Mouse (Mus musculus): ENCODE results near the gene Tle4. TPM values are rescaled to one million over a fixed set of nuclear protein-coding genes. Genes with fewer than 3 reads are reported as not detected.
A peak's percentile ranks its signal among the peaks of the same experiment; 100 is the strongest.

The Tle4 gene
- polyA plus RNA-seq, 1 experiment from 2014 or later = 38.8 TPM

DNA sequence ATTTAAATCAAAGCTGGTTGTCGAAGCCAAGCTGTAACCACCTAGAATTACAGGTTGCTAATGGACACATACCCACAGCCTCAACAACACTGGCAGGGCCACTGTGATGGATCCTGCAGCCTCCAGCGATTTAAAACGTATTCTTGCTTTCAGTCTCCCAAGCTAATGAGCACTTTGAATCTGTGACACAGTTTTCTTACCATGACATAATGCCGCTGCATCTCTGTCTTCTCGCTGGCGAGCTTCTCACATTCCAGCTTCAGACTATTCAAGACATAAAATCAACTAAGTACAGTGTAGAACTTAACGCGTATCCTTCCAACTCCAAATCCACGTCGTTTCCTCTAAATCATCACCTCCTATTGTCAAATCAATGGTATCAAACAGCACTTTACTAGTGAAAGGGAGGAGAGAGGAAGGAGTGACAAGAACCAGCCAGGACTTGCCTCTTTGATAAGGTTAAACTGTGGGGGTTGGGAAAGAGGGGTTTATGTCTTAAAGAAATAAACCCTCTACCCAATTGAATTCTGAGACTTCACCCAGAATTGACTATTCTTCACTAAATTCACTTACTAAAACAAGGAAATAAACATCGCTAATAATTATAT is 2.4 kb downstream of the Tle4 start:
- Histone ChIP-seq H3K4me1 (ENCODE audit: control insufficient read depth, insufficient read depth, low read length) (peaks cover 18% of the 10 kb centered on the region), H3K27ac (ENCODE audit: low read depth, low read length) (no peak overlapping the region), H3K9ac (ENCODE audit: low read length) (peak overlapping the region; percentile 40; the same call in 1 of the 2 replicates), H3K4me2 (peak overlapping the region; percentile 65), H3K4me3 (ENCODE audit: low read depth, low read length) (peak overlapping the region; percentile 92), H3K27me3 (ENCODE audit: control insufficient read depth, insufficient read depth, low read length) (peaks cover 2% of the 10 kb centered on the region; the same call in 1 of the 2 replicates), H3K9me3 (ENCODE audit: control insufficient read depth, low read length) (no peaks in the 10 kb centered on the region), H3K36me3 (ENCODE audit: control insufficient read depth, insufficient read depth, low read length) (no peaks in the 10 kb centered on the region)
- no peak for ATAC-seq (ENCODE audit: low FRiP score)
- peak; percentile 90 for DNase-seq (ENCODE audit: low spot score, missing footprints)
- 18% methylated on average over 11 of the region's 11 CpGs for WGBS

DNA sequence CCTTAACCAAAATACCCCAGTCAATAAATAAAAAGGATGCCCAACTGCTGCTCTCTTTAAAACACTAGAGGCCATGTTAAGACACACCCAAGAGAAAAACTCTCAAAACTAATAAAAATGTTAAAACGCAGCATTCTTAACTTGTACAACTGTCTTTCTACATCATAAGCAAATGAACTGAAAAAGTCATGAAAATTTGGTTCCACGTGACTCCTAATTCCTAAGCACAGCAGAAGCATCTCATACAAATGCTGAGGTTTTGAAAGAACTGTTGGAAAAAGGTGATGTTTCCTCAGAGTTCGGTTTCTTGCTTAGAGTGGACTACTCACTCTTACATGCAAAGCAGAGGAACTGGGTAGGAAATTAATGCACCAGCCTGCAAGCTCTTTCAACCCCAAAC is 3.3 kb downstream of the Tle4 start:
- Histone ChIP-seq H3K27ac (ENCODE audit: low read depth, low read length) (no peak overlapping the region), H3K36me3 (ENCODE audit: control insufficient read depth, insufficient read depth, low read length) (no peaks in the 10 kb centered on the region), H3K27me3 (ENCODE audit: control insufficient read depth, insufficient read depth, low read length) (no peaks in the 10 kb centered on the region; the same call in 1 of the 2 replicates), H3K4me2 (peak overlapping the region; percentile 65), H3K9me3 (ENCODE audit: control insufficient read depth, low read length) (no peaks in the 10 kb centered on the region), H3K4me1 (ENCODE audit: control insufficient read depth, insufficient read depth, low read length) (peaks cover 14% of the 10 kb centered on the region), H3K4me3 (ENCODE audit: low read depth, low read length) (peak overlapping the region; percentile 92), H3K9ac (ENCODE audit: low read length) (peak overlapping the region; percentile 20; the same call in 1 of the 2 replicates)
- 68% methylated on average over 3 of the region's 3 CpGs for WGBS
- ATAC-seq (ENCODE audit: low FRiP score) (no peak), DNase-seq (ENCODE audit: low spot score, missing footprints) (no peak)

- Histone ChIP-seq H3K27me3 (ENCODE audit: control insufficient read depth, insufficient read depth, low read length) (no peaks in the 10 kb centered on the region; the same call in 1 of the 2 replicates), H3K9me3 (ENCODE audit: control insufficient read depth, low read length) (no peaks in the 10 kb centered on the region), H3K4me2 (no peak overlapping the region), H3K4me1 (ENCODE audit: control insufficient read depth, insufficient read depth, low read length) (peaks cover 18% of the 10 kb centered on the region), H3K27ac (ENCODE audit: low read depth, low read length) (no peak overlapping the region), H3K36me3 (ENCODE audit: control insufficient read depth, insufficient read depth, low read length) (no peaks in the 10 kb centered on the region), H3K9ac (ENCODE audit: low read length) (no peak overlapping the region), H3K4me3 (ENCODE audit: low read depth, low read length) (no peak overlapping the region)
- 75% methylated on average over 10 of the region's 10 CpGs for WGBS
- DNase-seq (ENCODE audit: low spot score, missing footprints) = peak; percentile 83
- ATAC-seq (ENCODE audit: low FRiP score) = no peak
Observed at GRCm38 (mm10) chr19:14591809-14592535, 5.9 kb downstream of the Tle4 start.

DNA sequence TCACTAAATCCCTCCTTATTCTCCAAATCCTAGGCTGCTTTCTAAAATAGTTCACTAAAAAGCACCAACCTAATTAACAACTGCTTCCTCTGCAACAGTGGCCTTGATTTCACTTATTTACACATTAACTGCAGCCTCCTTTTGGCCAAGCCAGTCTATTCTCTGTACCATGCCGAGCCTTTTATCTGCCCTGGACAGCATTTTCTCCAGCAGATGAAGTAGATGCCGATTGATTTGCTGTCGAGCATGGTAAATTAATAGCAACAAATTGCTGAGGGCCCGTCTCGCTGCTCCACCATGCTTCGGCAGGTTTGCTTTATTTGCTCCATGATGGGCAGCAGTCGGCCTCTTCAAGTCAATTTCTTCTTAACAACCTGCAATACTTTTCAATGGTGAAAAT is 7.7 kb downstream of the Tle4 start:
- no peaks in the 10 kb centered on the region for H3K36me3 ChIP-seq (ENCODE audit: control insufficient read depth, insufficient read depth, low read length)
- no peak overlapping the region for H3K9ac ChIP-seq (ENCODE audit: low read length)
- H3K27me3 ChIP-seq (ENCODE audit: control insufficient read depth, insufficient read depth, low read length) = no peaks in the 10 kb centered on the region; the same call in 1 of the 2 replicates
- H3K9me3 ChIP-seq (ENCODE audit: control insufficient read depth, low read length) = no peaks in the 10 kb centered on the region
- peaks cover 14% of the 10 kb centered on the region for H3K4me1 ChIP-seq (ENCODE audit: control insufficient read depth, insufficient read depth, low read length)
- H3K4me2 ChIP-seq = no peak overlapping the region
- H3K27ac ChIP-seq (ENCODE audit: low read depth, low read length) = no peak overlapping the region
- no peak overlapping the region for H3K4me3 ChIP-seq (ENCODE audit: low read depth, low read length)
- peak; percentile 48; the same call in 1 of the 2 replicates for ATAC-seq (ENCODE audit: low FRiP score)
- no peak for DNase-seq (ENCODE audit: low spot score, missing footprints)
- 49% methylated on average over 7 of the region's 7 CpGs for whole genome bisulfite sequencing

DNA sequence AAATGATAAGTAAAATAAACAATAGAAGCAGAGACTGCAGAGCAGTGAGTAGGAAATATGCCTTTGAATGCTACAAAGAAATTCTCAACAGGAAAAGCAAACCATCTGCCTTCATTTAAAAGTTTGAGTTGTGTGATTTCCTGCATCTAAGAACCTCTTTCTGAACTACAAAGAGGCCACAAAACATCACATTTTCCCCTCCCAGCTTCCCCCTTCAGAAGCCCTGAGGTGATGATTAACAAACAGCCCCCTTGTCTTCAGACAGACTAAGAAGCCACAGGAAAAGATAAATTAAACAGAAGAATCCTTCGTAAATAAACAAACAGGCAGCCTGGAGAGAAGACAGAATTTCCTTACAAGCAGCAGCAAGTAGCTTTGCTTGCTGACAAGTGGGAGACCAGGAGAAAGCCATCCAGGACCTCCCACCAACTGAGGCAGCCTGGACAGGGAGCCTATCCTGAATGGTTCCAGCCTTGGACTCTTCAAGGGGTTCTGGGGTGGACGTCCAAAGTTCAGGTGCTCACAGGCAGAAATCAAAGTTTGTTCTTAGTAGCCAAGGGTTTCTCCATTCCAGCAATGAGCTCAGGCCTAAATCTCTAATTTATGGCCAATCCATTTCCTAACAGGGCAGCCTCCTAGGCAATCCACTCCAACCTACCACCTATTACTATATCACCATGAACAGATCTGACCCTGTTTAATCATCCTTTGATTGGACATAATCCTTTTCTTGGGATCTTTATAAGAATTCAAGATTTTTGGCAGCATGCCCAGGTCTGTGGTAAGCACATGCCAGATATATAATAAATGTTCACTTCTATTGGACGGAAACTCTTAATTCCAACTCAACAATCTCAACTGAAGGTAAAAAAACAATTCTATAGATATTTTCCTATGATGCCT is 9.4 kb downstream of the Tle4 start:
- Histone ChIP-seq H3K36me3 (ENCODE audit: control insufficient read depth, insufficient read depth, low read length) (no peaks in the 10 kb centered on the region), H3K27me3 (ENCODE audit: control insufficient read depth, insufficient read depth, low read length) (no peaks in the 10 kb centered on the region), H3K27ac (ENCODE audit: low read depth, low read length) (no peak overlapping the region), H3K9ac (ENCODE audit: low read length) (no peak overlapping the region), H3K4me2 (no peak overlapping the region), H3K9me3 (ENCODE audit: control insufficient read depth, low read length) (no peaks in the 10 kb centered on the region), H3K4me1 (ENCODE audit: control insufficient read depth, insufficient read depth, low read length) (peaks cover 9% of the 10 kb centered on the region), H3K4me3 (ENCODE audit: low read depth, low read length) (no peak overlapping the region)
- ATAC-seq (ENCODE audit: low FRiP score) = no peak
- 61% methylated on average over 3 of the region's 3 CpGs for WGBS
- no peak for DNase-seq (ENCODE audit: low spot score, missing footprints)

DNA sequence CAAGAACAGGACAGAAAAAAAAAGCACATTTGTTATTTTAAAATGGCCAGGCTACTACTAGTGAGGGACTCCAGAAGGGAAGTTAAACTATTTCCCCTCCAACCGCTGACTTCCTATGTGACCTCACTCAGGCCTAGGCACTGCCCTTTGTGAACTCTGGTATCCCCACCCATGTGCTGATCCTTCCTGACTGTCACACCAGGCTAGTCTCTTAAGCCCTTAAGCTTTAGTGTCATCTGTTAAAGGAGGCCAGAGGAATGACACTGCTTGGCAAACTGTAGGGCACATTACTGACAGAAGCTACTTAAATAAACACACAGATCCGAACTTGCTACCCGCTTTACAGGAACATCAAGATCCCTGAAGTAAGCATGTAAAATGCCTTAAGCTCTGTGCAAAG is 11.7 kb downstream of the Tle4 start:
- Histone ChIP-seq H3K27me3 (ENCODE audit: control insufficient read depth, insufficient read depth, low read length) (no peaks in the 10 kb centered on the region), H3K4me1 (ENCODE audit: control insufficient read depth, insufficient read depth, low read length) (peaks cover 9% of the 10 kb centered on the region), H3K9me3 (ENCODE audit: control insufficient read depth, low read length) (no peaks in the 10 kb centered on the region), H3K36me3 (ENCODE audit: control insufficient read depth, insufficient read depth, low read length) (no peaks in the 10 kb centered on the region; the same call in 1 of the 2 replicates), H3K4me3 (ENCODE audit: low read depth, low read length) (no peak overlapping the region), H3K4me2 (no peak overlapping the region), H3K9ac (ENCODE audit: low read length) (no peak overlapping the region), H3K27ac (ENCODE audit: low read depth, low read length) (no peak overlapping the region)
- ATAC-seq (ENCODE audit: low FRiP score) (no peak), DNase-seq (ENCODE audit: low spot score, missing footprints) (no peak)
- 64% methylated on average over 3 of the region's 3 CpGs for whole genome bisulfite sequencing

GRCm38 (mm10) chr19:14585731-14586130 is 12.1 kb downstream of the Tle4 start:
- no peak overlapping the region for H3K27ac ChIP-seq (ENCODE audit: low read depth, low read length)
- ATAC-seq (ENCODE audit: low FRiP score) = no peak
- peak; percentile 47 for DNase-seq (ENCODE audit: low spot score, missing footprints)
- no peak overlapping the region for H3K4me3 ChIP-seq (ENCODE audit: low read depth, low read length)
- no peak overlapping the region for H3K4me2 ChIP-seq
- no peaks in the 10 kb centered on the region; the same call in 1 of the 2 replicates for H3K36me3 ChIP-seq (ENCODE audit: control insufficient read depth, insufficient read depth, low read length)
- H3K4me1 ChIP-seq (ENCODE audit: control insufficient read depth, insufficient read depth, low read length) = peaks cover 9% of the 10 kb centered on the region
- no peak overlapping the region for H3K9ac ChIP-seq (ENCODE audit: low read length)
- 91% methylated on average over 4 of the region's 4 CpGs for WGBS
- H3K27me3 ChIP-seq (ENCODE audit: control insufficient read depth, insufficient read depth, low read length) = no peaks in the 10 kb centered on the region
- H3K9me3 ChIP-seq (ENCODE audit: control insufficient read depth, low read length) = no peaks in the 10 kb centered on the region

DNA sequence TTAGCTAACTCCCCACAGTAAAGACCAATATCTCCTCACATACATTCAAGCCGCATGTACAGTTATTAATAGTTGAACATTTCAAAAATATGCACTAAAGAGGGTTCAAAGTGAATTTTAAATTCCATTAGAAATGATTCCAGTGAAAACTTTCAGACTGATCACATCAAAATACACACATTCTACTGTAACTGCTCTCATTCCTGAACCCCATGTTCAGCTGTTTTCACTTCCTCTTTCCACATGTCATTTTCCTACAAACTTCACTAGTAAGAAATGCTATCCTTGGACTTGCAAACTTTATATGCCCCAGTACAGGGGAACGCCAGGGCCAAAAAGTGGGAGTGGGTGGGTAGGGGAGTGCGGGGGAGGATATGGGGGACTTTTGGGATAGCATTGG is 12.6 kb downstream of the Tle4 start:
- H3K4me1 ChIP-seq (ENCODE audit: control insufficient read depth, insufficient read depth, low read length) = peaks cover 9% of the 10 kb centered on the region
- 91% methylated on average over 3 of the region's 3 CpGs for WGBS
- H3K4me3 ChIP-seq (ENCODE audit: low read depth, low read length) = no peak overlapping the region
- H3K27me3 ChIP-seq (ENCODE audit: control insufficient read depth, insufficient read depth, low read length) = no peaks in the 10 kb centered on the region
- no peak overlapping the region for H3K27ac ChIP-seq (ENCODE audit: low read depth, low read length)
- H3K4me2 ChIP-seq = no peak overlapping the region
- peak; percentile 17 for DNase-seq (ENCODE audit: low spot score, missing footprints)
- no peak overlapping the region for H3K9ac ChIP-seq (ENCODE audit: low read length)
- no peak for ATAC-seq (ENCODE audit: low FRiP score)
- H3K9me3 ChIP-seq (ENCODE audit: control insufficient read depth, low read length) = no peaks in the 10 kb centered on the region
- no peaks in the 10 kb centered on the region; the same call in 1 of the 2 replicates for H3K36me3 ChIP-seq (ENCODE audit: control insufficient read depth, insufficient read depth, low read length)

Data from midbrain, embryonic 11.5 days (tissue).